Mouse (Mus musculus) megakaryocyte, embryonic 14.5 days (primary cell): ENCODE data around the gene Gramd2. TPM values are rescaled to one million over a fixed set of nuclear protein-coding genes. Genes with fewer than 3 reads are reported as not detected.

Source experiments
- H3K27me3 ChIP-seq: replicated peaks from 2 replicates; pipeline ENCODE3; 2012; ENCODE audit warnings: inconsistent platforms
- H3K36me3 ChIP-seq: replicated peaks from 2 replicates; pipeline ENCODE3; 2012; ENCODE audit warnings: low read length, inconsistent platforms, mixed read lengths
- H3K4me1 ChIP-seq: 2 replicates; pipeline ENCODE4 v1.6.1; 2012; ENCODE audit warnings: inconsistent platforms
- H3K4me3 ChIP-seq: replicated peaks from 2 replicates; pipeline ENCODE3; 2012; ENCODE audit warnings: moderate library complexity, mild to moderate bottlenecking, inconsistent platforms
- H3K9me3 ChIP-seq: 2 replicates; pipeline ENCODE4 v1.6.1; 2012; ENCODE audit warnings: inconsistent platforms
- FLI1 ChIP-seq: IDR thresholded peaks from 2 replicates; pipeline ENCODE4 v1.6.1; 2012; ENCODE audit warnings: low read length, inconsistent platforms, mixed read lengths
- GATA1 ChIP-seq: IDR thresholded peaks from 3 replicates; pipeline ENCODE4 v1.6.1; 2012; ENCODE audit warnings: mixed read lengths, low read length, inconsistent platforms, borderline replicate concordance
- polyA plus RNA-seq: library from polyadenylated mRNA; stranded (reverse); fragments of >175 nt; gene quantifications from 2 replicates; pipeline ENCODE4 v1.2.3, GENCODE M21; 2012; ENCODE audit warnings: low replicate concordance; ENCODE audit not compliant: insufficient read depth

Gramd2 gene
- polyA plus RNA-seq, 1 experiment = not detected

DNA sequence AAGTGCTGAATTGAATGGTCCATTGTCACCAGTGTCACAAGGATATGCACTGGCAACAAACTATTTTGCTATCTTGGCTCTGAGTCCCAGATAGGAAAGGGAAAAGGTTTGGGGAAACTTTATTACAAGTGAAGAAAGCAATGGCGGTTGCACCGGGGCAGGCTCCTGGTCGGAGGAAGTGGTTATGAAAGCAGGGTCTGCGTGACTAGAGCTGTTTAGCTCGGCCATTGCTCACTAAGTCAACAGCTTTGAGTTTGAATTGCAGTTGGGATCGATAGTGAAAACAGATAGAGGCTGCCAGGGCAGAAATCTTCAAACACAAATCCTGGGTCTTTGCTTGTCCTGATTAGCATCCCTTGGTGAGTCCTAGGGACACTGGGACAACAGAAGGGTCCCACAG is 12.0 kb upstream of the Gramd2 start:
- Histone ChIP-seq H3K4me1 (peaks cover 97% of the 10 kb centered on the region), H3K27me3 (no peaks in the 10 kb centered on the region), H3K36me3 (peaks cover 98% of the 10 kb centered on the region)

DNA sequence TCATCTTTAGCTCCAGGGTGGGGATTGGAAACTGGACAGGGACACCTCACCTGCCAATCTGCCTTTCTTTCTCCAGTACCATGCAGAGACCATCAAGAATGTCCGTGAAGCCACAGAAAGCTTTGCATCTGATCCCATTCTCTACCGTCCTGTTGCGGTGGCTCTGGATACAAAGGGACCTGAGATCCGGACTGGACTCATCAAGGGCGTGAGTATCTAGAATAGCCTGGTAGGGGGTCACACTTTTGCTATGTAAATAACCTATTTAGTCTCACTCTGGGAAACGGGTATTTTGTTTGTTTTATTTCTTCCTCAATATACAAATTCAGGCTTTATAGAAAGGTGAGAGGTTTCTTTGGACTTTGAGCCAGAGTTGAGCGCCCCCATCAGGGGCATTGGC is 11.5 kb upstream of the Gramd2 start:
- no peak for TF ChIP-seq FLI1
- Histone ChIP-seq H3K27me3 (no peaks in the 10 kb centered on the region), H3K36me3 (peaks cover 98% of the 10 kb centered on the region), H3K9me3 (no peaks in the 10 kb centered on the region), H3K4me1 (peaks cover 97% of the 10 kb centered on the region), H3K4me3 (no peak overlapping the region)

More for the DNA sequence above, 12.0 kb upstream of the Gramd2 start:
- Histone ChIP-seq H3K4me3 (no peak overlapping the region), H3K9me3 (no peaks in the 10 kb centered on the region)
- TF ChIP-seq GATA1 (no peak), FLI1 (no peak)

DNA sequence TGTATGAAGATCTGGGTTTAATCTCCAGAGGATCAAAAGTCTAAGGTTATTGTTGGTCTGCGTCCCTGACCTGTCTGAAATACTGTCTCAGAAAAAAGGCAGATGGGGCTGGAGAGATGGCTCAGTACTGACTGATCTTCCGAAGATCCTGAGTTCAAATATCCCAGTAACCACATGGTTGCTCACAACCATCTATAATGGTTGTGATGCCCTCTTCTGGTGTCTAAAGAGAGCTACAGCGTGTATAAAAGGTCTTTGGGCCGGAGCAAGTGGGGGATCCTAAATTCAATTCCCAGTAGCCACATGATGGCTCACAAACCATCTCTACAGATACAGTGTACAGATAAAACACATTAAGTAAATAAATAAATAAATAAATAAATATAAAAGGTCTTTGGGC is 10.8 kb upstream of the Gramd2 start:
- Histone ChIP-seq H3K4me1 (peaks cover 97% of the 10 kb centered on the region), H3K36me3 (peaks cover 98% of the 10 kb centered on the region), H3K9me3 (no peaks in the 10 kb centered on the region), H3K4me3 (no peak overlapping the region), H3K27me3 (no peaks in the 10 kb centered on the region)
- TF ChIP-seq GATA1 (no peak), FLI1 (no peak)

DNA sequence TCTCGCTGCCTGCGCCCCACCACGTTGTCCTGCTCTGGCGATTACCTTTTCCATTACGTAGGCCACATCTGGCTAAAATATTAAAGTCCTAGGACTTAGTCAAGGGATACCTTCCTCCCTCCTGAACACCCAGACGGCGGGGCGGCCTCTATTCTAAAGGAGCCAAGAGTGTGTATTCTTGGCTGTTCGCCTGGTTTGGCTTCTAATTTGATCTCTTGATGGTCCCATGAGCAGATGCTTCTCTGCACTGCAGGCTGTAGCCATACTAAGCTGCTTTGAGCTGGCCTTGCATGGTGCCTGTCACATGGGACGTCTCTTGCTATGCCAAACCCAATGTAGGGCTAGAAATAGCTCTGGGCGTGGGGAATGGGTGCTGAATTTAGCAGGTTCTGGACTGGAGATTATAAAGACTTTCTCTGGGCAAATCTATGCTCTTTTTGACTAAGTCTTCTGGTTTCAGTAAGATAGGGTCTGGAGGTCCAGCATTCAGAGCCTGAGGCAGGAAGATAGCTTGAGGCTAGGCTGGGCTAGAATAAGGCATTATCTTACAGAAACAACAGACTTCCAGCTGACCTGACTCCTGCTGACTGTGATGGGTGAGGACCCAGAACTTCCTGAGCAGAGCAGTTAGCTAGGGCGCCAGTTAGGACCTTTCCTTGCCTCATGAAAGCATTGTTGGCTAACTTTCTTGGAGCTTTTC is 7.6 kb upstream of the Gramd2 start:
- peaks cover 97% of the 10 kb centered on the region for H3K36me3 ChIP-seq
- peak; percentile 62; the same call in 1 of the 3 replicates for TF ChIP-seq GATA1
- no peak for TF ChIP-seq FLI1
- no peaks in the 10 kb centered on the region for H3K27me3 ChIP-seq
- H3K4me1 ChIP-seq = peaks cover 88% of the 10 kb centered on the region
- no peaks in the 10 kb centered on the region for H3K9me3 ChIP-seq
- H3K4me3 ChIP-seq = peak overlapping the region; percentile 38

DNA sequence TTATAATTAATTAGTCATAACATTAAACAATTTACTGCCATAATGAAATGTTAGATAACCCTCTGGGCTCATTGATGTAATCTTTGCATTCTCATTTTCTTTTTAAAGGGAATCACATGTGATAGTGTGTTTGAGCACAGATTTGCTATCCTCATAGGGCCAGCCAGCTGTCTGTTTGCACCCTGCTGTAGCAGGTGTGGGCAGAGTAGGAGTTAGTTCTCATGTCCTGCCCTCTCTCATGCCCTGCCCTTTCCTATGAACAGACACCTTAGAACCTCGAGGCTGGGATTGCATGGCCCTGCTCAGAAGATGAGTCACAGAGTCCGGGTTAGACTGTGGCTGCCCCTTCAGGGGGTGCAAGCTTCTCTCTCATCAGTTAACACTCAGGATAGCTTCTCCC is 6.5 kb upstream of the Gramd2 start:
- Histone ChIP-seq H3K4me3 (no peak overlapping the region), H3K27me3 (no peaks in the 10 kb centered on the region), H3K4me1 (peaks cover 87% of the 10 kb centered on the region), H3K9me3 (no peaks in the 10 kb centered on the region), H3K36me3 (peaks cover 97% of the 10 kb centered on the region)
- TF ChIP-seq GATA1 (no peak), FLI1 (no peak)

DNA sequence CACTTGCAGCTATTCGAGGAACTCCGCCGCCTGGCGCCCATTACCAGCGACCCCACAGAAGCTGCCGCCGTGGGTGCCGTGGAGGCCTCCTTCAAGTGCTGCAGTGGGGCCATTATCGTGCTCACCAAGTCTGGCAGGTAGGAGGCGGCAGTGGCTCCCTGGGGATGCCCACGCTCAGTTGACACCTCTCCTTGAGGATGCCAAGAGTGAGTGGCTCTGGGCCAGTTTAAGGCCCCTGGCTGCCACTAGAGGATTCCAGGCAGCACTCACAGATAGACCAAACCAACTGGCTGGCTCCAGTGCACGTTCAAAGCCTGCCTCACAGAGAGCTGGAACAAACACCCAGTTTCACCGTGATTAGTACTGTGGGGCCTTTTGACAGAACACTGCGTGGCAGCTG is 4.3 kb upstream of the Gramd2 start:
- Histone ChIP-seq H3K36me3 (peaks cover 92% of the 10 kb centered on the region), H3K27me3 (peaks cover 6% of the 10 kb centered on the region), H3K4me3 (no peak overlapping the region), H3K9me3 (no peaks in the 10 kb centered on the region), H3K4me1 (peaks cover 84% of the 10 kb centered on the region)
- TF ChIP-seq GATA1 (no peak), FLI1 (no peak)

DNA sequence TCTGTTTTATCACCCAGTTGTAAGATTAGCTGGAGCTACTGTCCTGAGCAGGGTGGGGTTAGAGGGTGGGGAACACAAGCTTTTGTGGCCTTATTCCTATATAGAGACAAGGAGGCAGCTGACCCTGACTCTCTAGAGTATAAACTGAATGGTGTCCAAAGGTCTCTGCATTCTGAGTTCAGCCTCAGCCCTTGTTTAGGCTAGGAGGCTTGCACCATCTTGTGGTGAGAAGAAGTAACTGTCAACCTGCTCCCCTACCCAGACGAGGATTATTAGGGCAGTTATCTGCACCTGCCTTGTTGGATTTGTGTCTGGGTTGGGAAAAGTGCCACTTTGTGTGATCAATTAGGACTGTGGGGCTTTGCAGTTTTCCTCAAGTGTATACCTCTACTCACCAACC is 1.6 kb upstream of the Gramd2 start:
- Histone ChIP-seq H3K4me1 (peaks cover 65% of the 10 kb centered on the region), H3K27me3 (peaks cover 28% of the 10 kb centered on the region), H3K4me3 (no peak overlapping the region), H3K36me3 (peaks cover 64% of the 10 kb centered on the region), H3K9me3 (no peaks in the 10 kb centered on the region)
- TF ChIP-seq FLI1 = no peak
- no peak for TF ChIP-seq GATA1

DNA sequence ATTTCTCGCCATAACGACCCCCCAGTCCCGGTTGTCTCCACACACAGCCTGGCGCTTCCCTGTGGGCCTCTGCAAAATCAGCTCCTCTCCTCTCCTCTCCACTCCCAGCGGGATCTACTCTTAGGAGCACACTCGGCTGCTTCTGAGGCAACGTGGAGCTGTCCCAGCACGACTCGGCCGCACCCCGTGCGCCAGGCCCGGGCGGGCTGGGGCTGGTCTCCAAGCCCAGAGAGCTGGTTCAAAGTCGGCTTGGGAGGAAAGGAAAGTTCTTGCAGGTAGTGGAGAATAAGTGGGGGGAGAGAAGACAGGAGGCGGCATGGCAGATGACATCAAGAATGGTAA is 561 bp downstream of the Gramd2 start:
- peak overlapping the region; percentile 86 for H3K4me3 ChIP-seq
- TF ChIP-seq GATA1 = no peak
- no peak for TF ChIP-seq FLI1

DNA sequence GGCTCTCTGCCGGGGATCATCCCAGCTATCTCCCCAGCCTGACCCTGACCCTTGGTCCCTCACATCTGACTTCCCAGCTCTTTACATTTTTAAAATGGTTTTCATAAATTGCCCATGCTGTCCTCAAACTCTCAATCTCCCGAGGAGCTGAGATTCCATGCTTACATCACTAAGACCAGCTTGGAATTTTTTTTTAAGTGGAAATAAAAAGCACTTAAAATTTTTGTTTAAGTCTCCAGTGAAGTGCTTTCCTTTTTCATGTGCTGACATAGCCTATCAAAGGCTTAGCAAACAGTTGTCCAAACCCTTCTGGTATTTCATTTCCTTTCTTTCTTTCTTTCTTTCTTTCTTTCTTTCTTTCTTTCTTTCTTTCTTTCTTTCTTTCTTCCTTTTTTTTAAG is 4.1 kb downstream of the Gramd2 start:
- H3K4me3 ChIP-seq = no peak overlapping the region
- H3K36me3 ChIP-seq = peaks cover 9% of the 10 kb centered on the region
- peaks cover 47% of the 10 kb centered on the region for H3K27me3 ChIP-seq
- TF ChIP-seq FLI1 = no peak
- no peak for TF ChIP-seq GATA1
- H3K4me1 ChIP-seq = peaks cover 29% of the 10 kb centered on the region
- peaks cover 4% of the 10 kb centered on the region for H3K9me3 ChIP-seq

More for the DNA sequence above, 561 bp downstream of the Gramd2 start:
- H3K4me1 ChIP-seq = peaks cover 44% of the 10 kb centered on the region
- H3K36me3 ChIP-seq = peaks cover 43% of the 10 kb centered on the region
- H3K27me3 ChIP-seq = peaks cover 36% of the 10 kb centered on the region
- H3K9me3 ChIP-seq = no peaks in the 10 kb centered on the region

DNA sequence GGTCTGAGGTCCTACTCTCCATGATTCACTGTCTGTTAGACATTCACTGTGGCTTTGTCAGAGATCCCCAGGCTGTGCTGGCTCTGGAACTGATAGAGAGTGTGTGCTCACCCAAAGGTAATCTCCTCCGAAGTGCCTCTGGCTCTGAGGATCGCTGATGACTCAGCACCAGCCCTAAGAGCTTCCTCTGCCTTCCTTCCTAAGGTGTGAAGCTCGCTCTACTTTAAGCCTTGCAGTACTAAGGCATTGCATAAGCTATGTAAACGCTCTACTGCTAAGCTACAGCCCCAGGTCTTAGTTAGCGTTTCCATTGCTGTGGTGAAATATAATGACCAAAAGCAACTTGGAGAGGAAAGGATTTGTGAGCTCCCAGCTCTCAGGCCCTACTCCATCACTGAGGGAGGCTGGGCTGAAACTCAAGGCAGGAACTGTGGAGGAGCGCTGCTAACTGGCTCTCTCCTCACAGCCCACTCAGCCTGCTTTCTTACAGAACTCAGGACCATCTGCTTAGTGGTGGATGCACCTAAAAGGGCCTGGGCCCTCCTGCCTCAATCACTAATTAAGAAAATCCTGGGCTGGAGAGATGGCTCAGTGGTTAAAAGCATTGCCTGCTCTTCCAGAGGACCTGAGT is 7.6 kb downstream of the Gramd2 start:
- Histone ChIP-seq H3K36me3 (no peaks in the 10 kb centered on the region), H3K9me3 (peaks cover 4% of the 10 kb centered on the region), H3K27me3 (peaks cover 34% of the 10 kb centered on the region), H3K4me1 (peaks cover 17% of the 10 kb centered on the region), H3K4me3 (no peak overlapping the region)
- TF ChIP-seq FLI1 (no peak), GATA1 (no peak)

DNA sequence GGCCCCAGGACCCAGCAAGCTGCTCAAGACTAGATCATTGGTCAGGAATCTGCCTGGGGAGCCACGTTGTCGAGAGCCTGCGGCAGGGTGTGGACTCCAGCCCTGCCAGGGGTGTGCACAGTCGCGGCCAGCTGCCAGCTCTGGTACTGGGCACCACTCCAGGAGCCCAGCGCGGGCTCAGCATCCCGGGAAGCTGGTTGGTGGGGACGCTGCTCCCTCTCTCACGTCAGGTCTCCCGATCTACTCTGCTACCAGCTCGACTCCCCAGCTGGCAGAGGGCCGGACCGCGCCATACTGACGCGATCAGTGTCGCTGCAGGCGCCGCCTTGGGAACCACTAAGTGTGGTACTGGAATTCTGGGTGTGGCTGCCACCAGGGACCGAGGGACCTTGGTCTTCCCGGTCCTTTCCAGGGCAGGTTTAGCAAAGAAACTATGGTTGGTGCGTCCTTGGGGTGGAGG is 11.7 kb downstream of the Gramd2 start:
- Histone ChIP-seq H3K4me3 (peak overlapping the region; percentile 31), H3K36me3 (no peaks in the 10 kb centered on the region)
- TF ChIP-seq GATA1 (no peak), FLI1 (no peak)

More for the DNA sequence above, 11.7 kb downstream of the Gramd2 start:
- H3K27me3 ChIP-seq = peaks cover 35% of the 10 kb centered on the region
- H3K9me3 ChIP-seq = peaks cover 4% of the 10 kb centered on the region
- H3K4me1 ChIP-seq = peaks cover 35% of the 10 kb centered on the region
